Mouse (Mus musculus) embryonic fibroblast, embryonic 13.5 days (primary cell): ENCODE results near the gene Prdx5.

Source experiments
- CTCF ChIP-seq: IDR thresholded peaks from 2 replicates; pipeline ENCODE4 v1.5.1; 2011; ENCODE audit warnings: mild to moderate bottlenecking, control low read depth, low read length, moderate library complexity, borderline replicate concordance; ENCODE audit not compliant: insufficient read depth
- POLR2A ChIP-seq: IDR thresholded peaks from 2 replicates; pipeline ENCODE4 v1.6.1; 2011; ENCODE audit warnings: low read depth, mild to moderate bottlenecking, control low read depth, low read length, moderate library complexity

GRCm38 (mm10) chr19:6933436-6934194 is 23.7 kb upstream of the Prdx5 start:
- no peak for TF ChIP-seq POLR2A
- TF ChIP-seq CTCF = no peak
